Mouse (Mus musculus) forebrain, embryonic 16.5 days (tissue): ENCODE results near the gene Nudt14. TPM values are rescaled to one million over a fixed set of nuclear protein-coding genes. Genes with fewer than 3 reads are reported as not detected.

Experiments
- ATAC-seq: fragments of 200-750 bp; cut with Nextera tagmentation; 2 replicates; pipeline ENCODE4 v1.8.0; 2017; ENCODE audit warnings: mild to moderate bottlenecking, moderate library complexity
- H3K27ac ChIP-seq: fragments of 300-500 bp; sonication (generic); 2 replicates; pipeline ENCODE4 v1.5.1; 2014; ENCODE audit warnings: low read length, control low read depth
- H3K27me3 ChIP-seq: fragments of 300-500 bp; sonication (generic); replicated peaks from 2 replicates; pipeline ENCODE4 v1.6.1; 2014; ENCODE audit warnings: low read length; ENCODE audit not compliant: control insufficient read depth, insufficient read depth
- H3K36me3 ChIP-seq: fragments of 300-500 bp; sonication (generic); 2 replicates; pipeline ENCODE4 v1.6.1; 2014; ENCODE audit not compliant: control insufficient read depth, insufficient read depth
- H3K4me1 ChIP-seq: fragments of 300-500 bp; sonication (generic); replicated peaks from 2 replicates; pipeline ENCODE4 v1.6.1; 2014; ENCODE audit warnings: low read length; ENCODE audit not compliant: control insufficient read depth, insufficient read depth
- H3K4me2 ChIP-seq: fragments of 300-500 bp; sonication (generic); 2 replicates; pipeline ENCODE4 v1.6.1; 2014; ENCODE audit warnings: mild to moderate bottlenecking, low read length, control low read depth
- H3K4me3 ChIP-seq: fragments of 300-500 bp; sonication (generic); replicated peaks from 2 replicates; pipeline ENCODE4 v1.5.1; 2014; ENCODE audit warnings: mild to moderate bottlenecking, low read length, control low read depth
- H3K9ac ChIP-seq: fragments of 300-500 bp; sonication (generic); replicated peaks from 2 replicates; pipeline ENCODE4 v1.6.1; 2014; ENCODE audit warnings: low read depth, low read length, control low read depth
- H3K9me3 ChIP-seq: fragments of 300-500 bp; sonication (generic); 2 replicates; pipeline ENCODE4 v1.6.1; 2016; ENCODE audit warnings: low read length; ENCODE audit not compliant: control insufficient read depth
- WGBS: fragments of 180-500 bp; shearing (Covaris S2); extraction: QIAGEN DNeasy Blood & Tissue Kit; methylation state at CpG from one replicate; pipeline ENCODE4 v1.1.7; 2014; 5-methylcytosine and 5-hydroxymethylcytosine counted together
- polyA plus RNA-seq: library from polyadenylated mRNA; unstranded; fragments of >200 nt; fragmentation: Nextera tagmentation; extraction: Ambion mirVana; gene quantifications from 2 replicates; pipeline ENCODE4 v1.2.1, GENCODE M21; 2015

Nudt14 gene
- polyA plus RNA-seq, 1 experiment from 2014 or later, result 57.0 TPM

DNA sequence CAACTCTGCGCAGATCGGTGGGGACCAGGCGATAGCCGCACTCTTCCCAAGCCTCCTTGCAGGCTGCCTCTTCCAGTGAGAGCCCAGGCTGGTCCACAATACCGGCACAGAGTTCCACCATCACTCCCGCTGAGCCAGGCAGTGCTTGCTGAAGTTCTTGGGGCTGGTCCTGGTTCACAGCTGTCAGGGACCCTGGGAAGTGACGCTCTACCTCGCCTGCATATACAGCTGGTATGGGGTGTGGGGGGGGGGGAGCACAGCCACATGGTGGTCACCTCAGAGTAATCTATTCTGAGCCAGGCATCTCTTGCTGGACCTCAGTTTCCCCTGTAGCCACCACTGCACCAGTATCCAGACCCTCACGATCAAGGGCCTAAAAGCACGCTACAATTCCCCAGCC lies 3.6 kb downstream of the Nudt14 start:
- Histone ChIP-seq H3K27ac (no peak overlapping the region), H3K27me3 (no peaks in the 10 kb centered on the region), H3K9me3 (no peaks in the 10 kb centered on the region), H3K4me2 (no peak overlapping the region), H3K9ac (no peak overlapping the region), H3K36me3 (no peaks in the 10 kb centered on the region), H3K4me3 (no peak overlapping the region), H3K4me1 (peaks cover 15% of the 10 kb centered on the region)
- 83% methylated on average over 10 of the region's 10 CpGs for WGBS
- no peak for ATAC-seq

DNA sequence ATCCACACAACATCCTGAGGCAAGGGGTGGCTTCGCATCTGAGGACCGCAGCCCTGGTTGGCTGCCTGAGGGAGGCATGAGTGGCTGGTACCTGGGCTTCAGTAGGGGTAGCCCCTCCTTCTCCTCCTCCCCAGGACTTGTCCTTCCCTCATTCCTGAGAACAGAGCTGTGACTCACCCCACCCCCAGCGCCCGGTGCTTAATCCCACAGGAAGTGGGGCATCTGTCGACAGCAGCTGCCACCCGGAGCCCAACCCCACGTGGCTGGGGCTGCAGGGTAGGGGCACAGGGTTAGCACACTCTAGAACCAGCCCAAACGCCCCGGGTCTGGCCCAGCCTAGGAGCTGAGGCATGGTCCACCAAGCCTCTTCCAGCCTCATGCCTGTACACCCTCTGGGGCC lies 4.0 kb downstream of the Nudt14 start:
- WGBS, result 61% methylated on average over 9 of the region's 9 CpGs
- ATAC-seq, result no peak
- Histone ChIP-seq H3K9ac (no peak overlapping the region), H3K4me1 (peaks cover 15% of the 10 kb centered on the region), H3K4me2 (no peak overlapping the region), H3K27me3 (no peaks in the 10 kb centered on the region), H3K4me3 (no peak overlapping the region), H3K36me3 (no peaks in the 10 kb centered on the region), H3K9me3 (no peaks in the 10 kb centered on the region), H3K27ac (no peak overlapping the region)

DNA sequence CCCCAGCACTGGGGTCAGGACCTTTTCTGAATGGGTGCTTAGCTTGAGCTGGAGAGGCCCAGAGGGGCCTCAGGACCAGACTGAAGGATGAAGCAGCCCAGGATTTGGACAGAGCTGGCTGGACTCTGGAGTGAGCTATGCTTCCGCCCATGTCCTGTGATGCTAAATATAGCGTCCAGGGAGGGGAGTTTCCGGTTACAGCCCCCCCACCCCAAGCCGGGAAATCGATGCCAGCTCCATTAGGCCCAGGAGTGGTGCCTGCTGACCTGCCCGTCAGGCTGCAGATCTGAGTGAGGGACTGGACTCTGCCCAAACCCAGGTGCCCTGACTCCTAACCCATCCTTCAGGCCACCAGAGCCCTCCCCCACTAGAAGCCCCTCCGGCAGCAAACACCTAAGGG lies 9.3 kb downstream of the Nudt14 start:
- no peak for ATAC-seq
- Histone ChIP-seq H3K36me3 (no peaks in the 10 kb centered on the region), H3K9ac (no peak overlapping the region), H3K4me2 (no peak overlapping the region), H3K9me3 (no peaks in the 10 kb centered on the region), H3K4me1 (peaks cover 18% of the 10 kb centered on the region), H3K27ac (no peak overlapping the region), H3K4me3 (no peak overlapping the region), H3K27me3 (peaks cover 10% of the 10 kb centered on the region; the same call in 1 of the 2 replicates)
- WGBS, result 66% methylated on average over 7 of the region's 7 CpGs

DNA sequence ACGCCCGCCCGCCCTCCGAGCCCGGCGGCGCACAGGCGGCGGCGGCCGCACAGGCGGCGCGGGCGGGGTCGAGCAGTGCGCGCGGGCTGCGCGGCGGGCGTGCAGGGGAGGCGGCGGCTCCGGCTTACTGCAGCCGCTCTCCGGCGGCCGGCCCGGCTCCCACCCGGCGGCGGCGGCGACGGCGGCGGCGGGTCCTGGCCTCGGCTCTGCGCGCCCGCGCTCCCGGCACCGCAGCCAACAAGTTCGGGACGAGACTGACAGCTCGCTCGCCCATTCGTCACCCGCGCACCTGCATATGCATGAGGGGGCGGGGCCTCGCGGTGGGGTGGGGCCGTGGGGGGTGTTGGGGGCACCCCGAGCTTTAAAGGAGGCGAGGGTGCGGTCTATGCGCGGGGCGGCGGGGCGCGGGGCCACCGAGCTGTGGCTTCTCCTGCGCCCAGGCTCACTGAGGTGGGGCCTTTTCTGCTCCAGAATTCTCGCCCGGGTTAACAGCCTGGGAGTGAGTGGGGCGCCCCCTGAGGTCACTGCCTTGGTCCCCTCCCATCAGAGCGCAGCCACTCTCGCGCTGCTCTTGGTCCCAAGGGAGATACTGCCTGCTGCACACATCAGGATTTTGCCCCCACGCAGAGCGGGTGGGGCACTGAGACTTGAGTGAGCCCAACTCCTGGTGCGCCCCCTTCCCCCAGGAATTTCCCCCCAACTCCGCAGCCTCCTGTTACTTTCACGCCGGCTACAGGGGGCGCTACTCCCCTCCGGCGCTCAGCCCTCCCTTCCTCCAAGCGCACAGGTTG lies 12.2 kb downstream of the Nudt14 start, which contains the start of gene Jag2:
Jag2 (minus strand) TSS at position 215 of the 791 bp plus-strand sequence.
- Histone ChIP-seq H3K27me3 (peaks cover 17% of the 10 kb centered on the region; the same call in 1 of the 2 replicates), H3K4me1 (peaks cover 28% of the 10 kb centered on the region)
- WGBS, result under 1% methylated on average over 61 of the region's 85 CpGs

DNA sequence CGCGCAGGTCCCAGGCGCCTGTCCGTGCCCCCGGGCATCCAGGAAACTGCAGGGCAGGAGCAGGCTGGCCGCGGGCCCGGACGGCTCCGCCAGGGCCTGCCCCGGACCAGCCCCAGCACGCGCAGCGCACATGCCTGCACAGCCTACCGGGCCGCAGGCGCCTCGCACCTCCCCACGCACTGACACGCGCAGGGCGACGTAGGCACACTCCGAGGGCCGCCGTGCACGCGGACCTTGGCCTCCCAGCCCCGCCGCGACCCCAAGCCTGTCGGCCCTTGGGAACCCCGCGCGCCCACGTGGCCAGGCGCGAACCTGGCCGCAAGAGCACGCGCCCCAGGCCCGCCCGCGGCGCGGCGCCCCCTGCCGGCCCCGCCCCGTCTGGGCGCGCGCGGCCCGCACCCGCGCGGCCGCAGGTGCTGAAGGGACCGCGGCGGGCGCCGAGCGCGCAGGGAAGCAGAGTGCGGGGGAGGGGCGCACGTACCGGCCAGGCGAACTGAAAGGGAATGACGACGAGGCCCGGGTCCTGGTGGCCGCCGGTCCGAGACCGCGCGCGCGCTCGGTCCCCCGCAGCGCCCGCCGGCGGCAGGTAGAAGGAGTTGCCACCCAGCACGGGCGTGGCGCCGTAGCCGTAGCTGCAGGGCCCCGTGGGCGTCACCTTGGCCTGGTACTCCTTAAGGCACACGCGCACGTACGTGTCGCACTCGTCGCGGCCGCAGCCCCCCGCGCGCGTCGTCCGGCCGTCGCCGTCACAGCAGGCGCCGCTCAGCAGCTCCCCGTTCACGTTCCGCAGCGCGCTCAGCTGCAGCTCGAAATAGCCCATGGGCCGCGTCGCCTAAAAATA lies 13.3 kb downstream of the Nudt14 start:
- no peaks in the 10 kb centered on the region for H3K36me3 ChIP-seq
- H3K4me2 ChIP-seq, result peak overlapping the region; percentile 79
- H3K4me1 ChIP-seq, result peaks cover 28% of the 10 kb centered on the region
- peak overlapping the region; percentile 65 for H3K27ac ChIP-seq
- WGBS, result under 1% methylated on average over 120 of the region's 124 CpGs
- H3K27me3 ChIP-seq, result peaks cover 17% of the 10 kb centered on the region; the same call in 1 of the 2 replicates
- peak overlapping the region; percentile 71 for H3K4me3 ChIP-seq
- no peaks in the 10 kb centered on the region for H3K9me3 ChIP-seq
- H3K9ac ChIP-seq, result peak overlapping the region; percentile 75
- peak; percentile 39 for ATAC-seq

More for the DNA sequence above, 12.2 kb downstream of the Nudt14 start, which contains the start of gene Jag2:
- peak; percentile 63 for ATAC-seq
- peak within 1 kb of the TSS; percentile 79 for H3K4me2 ChIP-seq
- H3K4me3 ChIP-seq, result peak within 1 kb of the TSS; percentile 71
- H3K9ac ChIP-seq, result peak within 1 kb of the TSS; percentile 75
- H3K27ac ChIP-seq, result peak within 1 kb of the TSS; percentile 65
- H3K9me3 ChIP-seq, result no peaks in the 10 kb centered on the region
- H3K36me3 ChIP-seq, result no peaks in the 10 kb centered on the region

DNA sequence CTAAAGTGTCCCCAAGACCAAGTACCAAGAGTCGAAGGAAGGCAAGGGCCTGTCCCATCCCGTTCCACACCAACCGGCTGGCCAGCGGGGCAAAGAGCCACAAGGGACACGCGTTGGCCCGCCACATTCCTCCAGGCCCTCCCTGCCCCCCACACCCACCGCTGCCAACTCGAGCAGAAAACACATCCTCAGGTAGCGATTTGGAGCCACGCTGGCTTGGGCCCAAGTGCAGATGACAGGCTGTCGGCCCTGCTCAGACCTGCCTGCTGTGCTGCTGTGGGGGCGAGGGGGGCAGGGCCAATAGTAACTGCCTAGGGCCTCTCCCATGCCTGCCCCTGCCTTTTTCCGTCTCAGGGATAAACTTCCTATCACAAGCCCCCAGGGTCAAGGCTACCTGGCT lies 14.7 kb downstream of the Nudt14 start:
- 62% methylated on average over 14 of the region's 14 CpGs for WGBS
- H3K4me1 ChIP-seq, result peaks cover 28% of the 10 kb centered on the region
- H3K27me3 ChIP-seq, result peaks cover 17% of the 10 kb centered on the region; the same call in 1 of the 2 replicates
- no peaks in the 10 kb centered on the region for H3K9me3 ChIP-seq
- H3K9ac ChIP-seq, result no peak overlapping the region
- no peak overlapping the region; the same call in 1 of the 2 replicates for H3K4me2 ChIP-seq
- H3K36me3 ChIP-seq, result no peaks in the 10 kb centered on the region
- H3K4me3 ChIP-seq, result no peak overlapping the region
- H3K27ac ChIP-seq, result no peak overlapping the region
- no peak for ATAC-seq

DNA sequence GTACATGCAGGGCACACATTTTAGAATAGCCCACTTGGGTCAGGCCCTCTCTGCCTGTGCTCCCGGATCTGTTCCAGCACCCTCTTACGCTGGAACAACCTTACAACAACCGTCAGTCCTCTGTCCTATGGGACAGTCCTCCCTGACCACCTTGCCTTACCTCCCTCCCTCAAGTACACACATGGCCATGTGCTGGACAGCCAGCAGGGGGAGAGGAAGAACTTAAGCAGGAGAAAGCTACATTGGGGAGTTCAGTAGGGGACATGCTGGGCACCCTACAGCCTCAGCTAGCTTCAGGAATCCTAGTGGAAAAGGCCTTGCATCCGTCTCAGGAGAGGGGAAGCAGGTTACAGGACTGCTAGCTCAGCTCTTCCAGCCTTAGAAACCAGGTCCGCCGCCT lies 16.0 kb downstream of the Nudt14 start:
- peaks cover 15% of the 10 kb centered on the region; the same call in 1 of the 2 replicates for H3K27me3 ChIP-seq

GRCm38 (mm10) chr12:112922541-112922940 lies 19.4 kb downstream of the Nudt14 start:
- no peaks in the 10 kb centered on the region for H3K9me3 ChIP-seq
- H3K27me3 ChIP-seq, result peaks cover 6% of the 10 kb centered on the region; the same call in 1 of the 2 replicates
- no peak overlapping the region for H3K9ac ChIP-seq
- ATAC-seq, result peak; percentile 30; the same call in 1 of the 2 replicates
- no peak overlapping the region for H3K4me3 ChIP-seq
- peaks cover 9% of the 10 kb centered on the region for H3K4me1 ChIP-seq
- no peak overlapping the region for H3K4me2 ChIP-seq
- no peak overlapping the region for H3K27ac ChIP-seq
- H3K36me3 ChIP-seq, result no peaks in the 10 kb centered on the region
- WGBS, result 20% methylated on average over 3 of the region's 3 CpGs

More for the DNA sequence above, 16.0 kb downstream of the Nudt14 start:
- Histone ChIP-seq H3K4me2 (no peak overlapping the region), H3K9ac (no peak overlapping the region), H3K36me3 (no peaks in the 10 kb centered on the region), H3K9me3 (no peaks in the 10 kb centered on the region), H3K4me3 (no peak overlapping the region), H3K4me1 (peaks cover 28% of the 10 kb centered on the region), H3K27ac (no peak overlapping the region)
- no peak for ATAC-seq
- WGBS, result 88% methylated on average over 6 of the region's 6 CpGs

DNA sequence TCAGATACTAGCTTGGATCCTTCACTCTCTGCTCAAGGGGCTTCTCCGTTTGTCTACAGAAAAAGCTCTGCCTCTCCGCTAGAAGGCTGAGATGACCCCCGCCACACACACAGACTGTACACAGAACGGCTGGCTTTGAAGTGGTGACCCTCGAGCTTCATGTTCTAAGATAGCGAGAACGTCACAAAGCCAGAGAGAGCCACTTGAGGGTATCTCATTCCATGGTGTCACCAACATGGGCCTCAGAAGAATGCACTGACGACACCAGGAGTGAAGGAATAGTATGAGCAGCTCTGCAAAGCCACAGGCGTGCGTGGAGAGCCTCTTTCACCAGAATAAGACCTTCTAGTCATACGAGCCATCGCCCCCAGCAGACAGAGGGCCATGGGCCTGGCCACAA lies 20.4 kb downstream of the Nudt14 start:
- Histone ChIP-seq H3K9me3 (no peaks in the 10 kb centered on the region), H3K27me3 (no peaks in the 10 kb centered on the region), H3K4me1 (no peaks in the 10 kb centered on the region; the same call in 1 of the 2 replicates), H3K4me2 (no peak overlapping the region), H3K9ac (no peak overlapping the region), H3K4me3 (no peak overlapping the region), H3K27ac (no peak overlapping the region), H3K36me3 (no peaks in the 10 kb centered on the region)
- WGBS, result 86% methylated on average over 12 of the region's 12 CpGs
- no peak for ATAC-seq
